Mouse (Mus musculus): Measurements from ENCODE around the gene Epn3.

GRCm38 (mm10) chr11:94472916-94473706 lies 26.7 kb downstream of the Epn3 start:
- no peak for TF ChIP-seq MAX (IDR thresholded peaks at IDR 0.05; ENCODE audit: low read depth)
- TF ChIP-seq TCF3 (IDR thresholded peaks at IDR 0.05; ENCODE audit: insufficient read length, low read depth): no peak
- no peak for TF ChIP-seq REST (IDR thresholded peaks at IDR 0.05; ENCODE audit: insufficient read depth, insufficient read length)
- TF ChIP-seq POLR2A (IDR thresholded peaks at IDR 0.05; ENCODE audit: insufficient read length, low read depth): no peak
- TF ChIP-seq SRF (IDR thresholded peaks at IDR 0.05; ENCODE audit: control insufficient read depth, insufficient read length, low read depth): no peak

Measured in myocyte (in vitro differentiated cells).